Mouse (Mus musculus) left cerebral cortex, postnatal 14 days (tissue): Measurements from ENCODE around the gene Cmc4. TPM values are rescaled to one million over a fixed set of nuclear protein-coding genes. Genes with fewer than 3 reads are reported as not detected.
A peak's percentile ranks its signal among the peaks of the same experiment; 100 is the strongest.

ENCODE experiments used
- DNase-seq, 2 experiments: peaks; one replicate each; pipeline ENCODE4 v3.0.0; 2021 to 2022; ENCODE audit warnings: low spot score in 2 of 2, mixed read lengths in 1 of 2
- intact Hi-C: fragments of 180-260 bp; cut with DNase I; formaldehyde crosslinking; loops from one replicate; pipeline ENCODE4 v1.15.1; 2025
- long read RNA-seq, 2 experiments: library from polyadenylated mRNA; stranded (forward); transcript quantifications; one replicate each; pipeline ENCODE4 v2.0.0; 2021
- total RNA-seq, 2 experiments: library from RNA; stranded (reverse); gene quantifications; 2 replicates each; pipeline ENCODE4 v1.2.3; 2021

The Cmc4 gene
- total RNA-seq = 10 to 100 TPM; 10.5 to 12.2 TPM
- long read RNA-seq, experiment 1, transcript Cmc4-201 (3 exons, 992 nt) = major isoform, 5 of 8 reads
- long read RNA-seq, experiment 1, partial matches to known transcripts = 0 of 8 reads
- long read RNA-seq, experiment 1, other reads (novel, unspliced or antisense) = 2 of 8 reads
- long read RNA-seq, experiment 2, transcript Cmc4-201 (3 exons, 992 nt) = major isoform, 7 of 10 reads
- long read RNA-seq, experiment 2, partial matches to known transcripts = 1 of 10 reads
- long read RNA-seq, experiment 2, other reads (novel, unspliced or antisense) = 2 of 10 reads

- DNase-seq = peak; percentile 82 to 84
- intact Hi-C loops = no loop called here
Observed at GRCm38 (mm10) chrX:75415936-75416785, at the start of gene Cmc4, which contains the start of the genes Mtcp1 and Brcc3. TSS of gene Cmc4 (minus strand) at chrX:75416584. TSS of gene Mtcp1 (minus strand) at chrX:75416588. TSS of gene Brcc3 (plus strand) at chrX:75416628.

- intact Hi-C loops = no loop called here
- no peak for DNase-seq
Observed at GRCm38 (mm10) chrX:75454597-75454996, 38.2 kb upstream of the Cmc4 start.

GRCm38 (mm10) chrX:75409711-75410110, 6.7 kb downstream of the Cmc4 start:
- no peak for DNase-seq
- intact Hi-C loops = no loop called here

GRCm38 (mm10) chrX:75403350-75403749, 13.0 kb downstream of the Cmc4 start:
- DNase-seq = no peak
- intact Hi-C loops = no loop called here

- DNase-seq = no peak
- intact Hi-C loops = no loop called here
Observed at GRCm38 (mm10) chrX:75402668-75403067, 13.7 kb downstream of the Cmc4 start.

- intact Hi-C loops = no loop called here
- no peak for DNase-seq
Observed at GRCm38 (mm10) chrX:75399471-75399870, 16.9 kb downstream of the Cmc4 start.

- intact Hi-C loops = no loop called here
- peak; percentile 41 to 71 for DNase-seq
Observed at GRCm38 (mm10) chrX:75382195-75382771, 34.1 kb downstream of the Cmc4 start, which contains the start of the genes Fundc2 and F8. TSS of gene Fundc2 (plus strand) at chrX:75382399. TSS of gene F8 (minus strand) at chrX:75382615.

GRCm38 (mm10) chrX:75381699-75382098, 34.7 kb downstream of the Cmc4 start:
- intact Hi-C loops = no loop called here
- DNase-seq = no peak

- intact Hi-C loops = no loop called here
- DNase-seq = no peak
Observed at GRCm38 (mm10) chrX:75381176-75381575, 35.2 kb downstream of the Cmc4 start.

GRCm38 (mm10) chrX:75376815-75377214, 39.6 kb downstream of the Cmc4 start:
- DNase-seq = no peak
- intact Hi-C loops = no loop called here

- intact Hi-C loops = no loop called here
- DNase-seq = no peak
Observed at GRCm38 (mm10) chrX:75372666-75373425, 43.5 kb downstream of the Cmc4 start.

GRCm38 (mm10) chrX:75370197-75370596, 46.2 kb downstream of the Cmc4 start:
- DNase-seq = no peak
- intact Hi-C loops = no loop called here

Other genes with a start within 250 kb of the Cmc4 start
- gene Fundc2, start 34.2 kb downstream of the Cmc4 start, total RNA-seq = 10 to 100 TPM; 40.5 to 41.8 TPM
- gene F8, start 34.0 kb downstream of the Cmc4 start, total RNA-seq = 1 to 10 TPM; 1.5 to 1.9 TPM
- 1 to 10 TPM; 5.6 to 7.9 TPM for gene Mtcp1, start within 50 bp of the Cmc4 start, total RNA-seq
- gene Brcc3, start within 50 bp of the Cmc4 start, total RNA-seq = 10 to 100 TPM; 34.0 to 41.9 TPM
- gene Vbp1, start 97.7 kb upstream of the Cmc4 start, total RNA-seq = 10 to 100 TPM; 71.3 to 75.2 TPM
- 10 to 100 TPM; 40.0 to 40.8 TPM for gene Rab39b, start 161.6 kb upstream of the Cmc4 start, total RNA-seq